In the genomic region with DNA sequence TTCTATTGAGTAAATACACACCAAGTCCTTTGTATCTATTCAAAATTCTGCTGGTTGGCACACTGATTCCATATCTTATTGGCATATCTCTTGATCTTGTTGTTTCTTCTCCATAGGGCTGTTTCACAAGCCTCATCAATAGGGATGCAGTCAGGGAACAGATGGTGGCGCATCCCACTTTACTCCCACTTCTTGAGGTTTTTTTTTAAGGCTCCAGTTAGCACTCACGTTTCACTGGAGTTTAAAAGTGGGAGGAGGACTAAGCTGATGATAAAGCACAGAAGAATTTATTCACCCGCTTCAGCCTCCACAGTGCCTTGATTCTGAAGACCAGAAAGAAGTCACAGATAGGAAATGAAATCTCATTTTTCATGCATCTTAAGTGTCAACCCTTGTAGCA, we compare ENCODE assay signal across 19 mouse cellular contexts.
DNase-seq lines count a peak whose midpoint lies in the region; ATAC-seq lines count a peak whose summit lies in the region.
"Had no signal": no experiment of that assay in that cellular context is flagged by ENCODE, and none has a peak within 500 bp of the region (broad histone marks: within the 10 kb centered on the region; RNA-seq: fewer than 3 reads in every experiment).

No protein-coding gene starts in this region.

- WGBS in forebrain, embryonic 16.5 days, result 58% methylated on average over 3 of the region's 3 CpGs
- WGBS in forebrain, embryonic 15.5 days, result 59% methylated on average over 3 of the region's 3 CpGs
- 75% methylated on average over 3 of the region's 3 CpGs for WGBS in midbrain, embryonic 15.5 days

- H3K9ac ChIP-seq in forebrain, embryonic 16.5 days (replicated peaks; ENCODE audit: low read depth, low read length), result no peak overlapping the region
- H3K9ac ChIP-seq in forebrain, embryonic 15.5 days (replicated peaks), result no peak overlapping the region
- no peak overlapping the region for H3K9ac ChIP-seq in midbrain, embryonic 15.5 days
- H3K9ac ChIP-seq: embryonic facial prominence, embryonic 12.5 days; limb, embryonic 12.5 days; liver, embryonic 14.5 days had no signal

- H3K4me1 ChIP-seq in forebrain, embryonic 16.5 days (replicated peaks; ENCODE audit: control insufficient read depth, insufficient read depth, low read length), result peaks cover 5% of the 10 kb centered on the region
- peaks cover 9% of the 10 kb centered on the region for H3K4me1 ChIP-seq in forebrain, embryonic 15.5 days
- no peaks in the 10 kb centered on the region; the same call in 1 of the 2 replicates for H3K4me1 ChIP-seq in midbrain, embryonic 15.5 days
- H3K4me1 ChIP-seq: embryonic facial prominence, embryonic 12.5 days had no signal

- no peak overlapping the region for H3K27ac ChIP-seq in forebrain, embryonic 16.5 days (ENCODE audit: low read length)
- H3K27ac ChIP-seq in forebrain, embryonic 15.5 days (replicated peaks), result no peak overlapping the region
- H3K27ac ChIP-seq in midbrain, embryonic 15.5 days, result no peak overlapping the region
- H3K27ac ChIP-seq: embryonic facial prominence, embryonic 12.5 days; limb, embryonic 12.5 days; liver, embryonic 14.5 days had no signal

- no peaks in the 10 kb centered on the region for H3K36me3 ChIP-seq in forebrain, embryonic 16.5 days (ENCODE audit: control insufficient read depth, insufficient read depth)
- no peaks in the 10 kb centered on the region for H3K36me3 ChIP-seq in forebrain, embryonic 15.5 days
- H3K36me3 ChIP-seq in midbrain, embryonic 15.5 days (replicated peaks), result no peaks in the 10 kb centered on the region
- H3K36me3 ChIP-seq: embryonic facial prominence, embryonic 12.5 days; limb, embryonic 12.5 days had no signal

- peak; percentile 24 for DNase-seq in left cerebral cortex, adult 11 months (ENCODE audit: low spot score)
- no peak for DNase-seq in left cerebral cortex, postnatal 4 days
- DNase-seq in left cerebral cortex, postnatal 14 days (ENCODE audit: low spot score in 2 of 2), result peak; percentile 30 to 45
- DNase-seq in right cerebral cortex, postnatal 36 days (ENCODE audit: low spot score in 2 of 2), result peak; percentile 14 to 50
- DNase-seq: cerebellum, adult 11-12 months; heart, adult 11 months; heart, postnatal 4 days; kidney, adult 11 months; kidney, postnatal 4 days; midbrain, embryonic 14.5 days; thymus, adult 2 months had no signal

- H3K4me3 ChIP-seq in forebrain, embryonic 16.5 days (replicated peaks; ENCODE audit: low read length), result no peak overlapping the region
- no peak overlapping the region for H3K4me3 ChIP-seq in forebrain, embryonic 15.5 days
- H3K4me3 ChIP-seq in midbrain, embryonic 15.5 days, result no peak overlapping the region
- H3K4me3 ChIP-seq: embryonic facial prominence, embryonic 12.5 days; limb, embryonic 12.5 days had no signal

- no peaks in the 10 kb centered on the region for H3K27me3 ChIP-seq in forebrain, embryonic 16.5 days (replicated peaks; ENCODE audit: control insufficient read depth, insufficient read depth, low read length)
- no peaks in the 10 kb centered on the region for H3K27me3 ChIP-seq in forebrain, embryonic 15.5 days
- no peaks in the 10 kb centered on the region for H3K27me3 ChIP-seq in midbrain, embryonic 15.5 days (replicated peaks)
- H3K27me3 ChIP-seq: embryonic facial prominence, embryonic 12.5 days; limb, embryonic 12.5 days had no signal

- peak; percentile 24; the same call in 1 of the 2 replicates for ATAC-seq in forebrain, embryonic 16.5 days
- no peak for ATAC-seq in forebrain, embryonic 15.5 days (replicated peaks)
- no peak for ATAC-seq in inflammation-experienced regulatory T-cells, adult 6 months
- ATAC-seq in midbrain, embryonic 15.5 days (replicated peaks), result no peak
- ATAC-seq: hindbrain, embryonic 16.5 days had no signal

- intact Hi-C loops in left cerebral cortex, postnatal 4 days (cut with DNase I), result loop anchor here (5.0 to 10.0 kb wide), 3 partner anchors 121 to 718 kb away; partner anchors contain the start of gene Gria2
- intact Hi-C loops in left cerebral cortex, postnatal 14 days (cut with DNase I), result loop anchor here (5.0 to 10.0 kb wide), 7 partner anchors 73 to 1841 kb away; no protein-coding TSS in a partner anchor

- H3K4me2 ChIP-seq in forebrain, embryonic 16.5 days (ENCODE audit: low read length), result no peak overlapping the region
- no peak overlapping the region for H3K4me2 ChIP-seq in forebrain, embryonic 15.5 days (replicated peaks)
- H3K4me2 ChIP-seq in midbrain, embryonic 15.5 days, result no peak overlapping the region
- H3K4me2 ChIP-seq: embryonic facial prominence, embryonic 12.5 days; limb, embryonic 12.5 days had no signal

- no peaks in the 10 kb centered on the region for H3K9me3 ChIP-seq in forebrain, embryonic 16.5 days (ENCODE audit: control insufficient read depth, low read length)
- H3K9me3 ChIP-seq in forebrain, embryonic 15.5 days, result no peaks in the 10 kb centered on the region
- H3K9me3 ChIP-seq in midbrain, embryonic 15.5 days, result no peaks in the 10 kb centered on the region
- H3K9me3 ChIP-seq: embryonic facial prominence, embryonic 12.5 days; limb, embryonic 12.5 days had no signal
